Mouse (Mus musculus) forebrain, embryonic 16.5 days (tissue): ENCODE measurements around the gene Zfp692. TPM values are rescaled to one million over a fixed set of nuclear protein-coding genes. Genes with fewer than 3 reads are reported as not detected.
A peak's percentile ranks its signal among the peaks of the same experiment; 100 is the strongest.
"Not testable (repeated sequence)": the region's sequence is repeated elsewhere in the genome, so short reads cannot be mapped to it uniquely, and the experiment has no call there.

Experiments used
- ATAC-seq: fragments of 200-750 bp; cut with Nextera tagmentation; 2 replicates; pipeline ENCODE4 v1.8.0; 2017; ENCODE audit warnings: mild to moderate bottlenecking, moderate library complexity
- H3K27ac ChIP-seq: fragments of 300-500 bp; sonication (generic); 2 replicates; pipeline ENCODE4 v1.5.1; 2014; ENCODE audit warnings: low read length, control low read depth
- H3K27me3 ChIP-seq: fragments of 300-500 bp; sonication (generic); replicated peaks from 2 replicates; pipeline ENCODE4 v1.6.1; 2014; ENCODE audit warnings: low read length; ENCODE audit not compliant: control insufficient read depth, insufficient read depth
- H3K36me3 ChIP-seq: fragments of 300-500 bp; sonication (generic); 2 replicates; pipeline ENCODE4 v1.6.1; 2014; ENCODE audit not compliant: control insufficient read depth, insufficient read depth
- H3K4me1 ChIP-seq: fragments of 300-500 bp; sonication (generic); replicated peaks from 2 replicates; pipeline ENCODE4 v1.6.1; 2014; ENCODE audit warnings: low read length; ENCODE audit not compliant: control insufficient read depth, insufficient read depth
- H3K4me2 ChIP-seq: fragments of 300-500 bp; sonication (generic); 2 replicates; pipeline ENCODE4 v1.6.1; 2014; ENCODE audit warnings: mild to moderate bottlenecking, low read length, control low read depth
- H3K4me3 ChIP-seq: fragments of 300-500 bp; sonication (generic); replicated peaks from 2 replicates; pipeline ENCODE4 v1.5.1; 2014; ENCODE audit warnings: mild to moderate bottlenecking, low read length, control low read depth
- H3K9ac ChIP-seq: fragments of 300-500 bp; sonication (generic); replicated peaks from 2 replicates; pipeline ENCODE4 v1.6.1; 2014; ENCODE audit warnings: low read depth, low read length, control low read depth
- H3K9me3 ChIP-seq: fragments of 300-500 bp; sonication (generic); 2 replicates; pipeline ENCODE4 v1.6.1; 2016; ENCODE audit warnings: low read length; ENCODE audit not compliant: control insufficient read depth
- WGBS: fragments of 180-500 bp; shearing (Covaris S2); extraction: QIAGEN DNeasy Blood & Tissue Kit; methylation state at CpG from one replicate; pipeline ENCODE4 v1.1.7; 2014; 5-methylcytosine and 5-hydroxymethylcytosine counted together
- polyA plus RNA-seq: library from polyadenylated mRNA; unstranded; fragments of >200 nt; fragmentation: Nextera tagmentation; extraction: Ambion mirVana; gene quantifications from 2 replicates; pipeline ENCODE4 v1.2.1, GENCODE M21; 2015

Zfp692 gene
- polyA plus RNA-seq, 1 experiment from 2014 or later, result 42.9 TPM

DNA sequence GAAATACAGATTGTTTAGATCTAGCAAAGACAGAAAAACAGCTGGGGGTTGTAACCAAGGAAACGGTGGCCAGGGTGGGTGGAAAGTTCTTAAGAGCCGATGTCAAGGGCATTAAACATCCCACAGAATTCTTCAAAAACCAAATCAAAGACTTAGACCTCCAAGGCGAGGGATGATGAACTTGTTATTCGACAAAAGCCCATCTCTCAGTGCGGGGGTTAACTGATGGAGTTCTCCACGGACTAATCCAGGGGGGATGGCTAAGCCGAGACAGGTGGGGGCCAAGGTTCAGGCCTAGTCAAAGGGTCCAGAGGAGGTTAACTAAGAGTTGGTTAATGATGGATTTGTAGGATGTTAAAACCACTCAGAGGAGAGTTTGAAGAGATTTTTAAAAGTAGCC is 3.3 kb upstream of the Zfp692 start:
- Histone ChIP-seq H3K9ac (no peak overlapping the region), H3K27me3 (no peaks in the 10 kb centered on the region), H3K36me3 (no peaks in the 10 kb centered on the region), H3K4me3 (no peak overlapping the region), H3K4me2 (peak overlapping the region; percentile 27), H3K27ac (no peak overlapping the region), H3K9me3 (no peaks in the 10 kb centered on the region), H3K4me1 (peaks cover 17% of the 10 kb centered on the region)
- ATAC-seq, result no peak
- 9% methylated on average over 7 of the region's 7 CpGs for WGBS

DNA sequence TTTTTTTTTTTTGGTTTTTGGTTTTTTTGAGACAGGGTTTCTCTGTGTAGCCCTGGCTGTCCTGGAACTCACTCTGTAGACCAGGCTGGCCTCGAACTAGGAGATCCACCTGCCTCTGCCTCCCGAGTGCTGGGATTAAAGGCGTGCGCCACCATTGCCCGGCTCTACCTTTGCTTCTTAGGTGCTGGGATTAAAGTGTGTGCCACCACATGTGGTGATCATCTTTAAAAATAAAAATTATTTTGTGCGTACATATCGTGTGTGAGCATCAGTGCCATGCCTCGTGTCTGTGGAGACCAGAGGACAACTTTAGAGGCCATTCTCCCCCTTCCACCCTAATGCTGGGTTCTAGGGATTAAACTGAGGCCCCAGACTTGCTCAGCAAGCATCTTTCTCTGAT is 1.6 kb upstream of the Zfp692 start:
- not testable (repeated sequence) for H3K9ac ChIP-seq, ATAC-seq, H3K9me3 ChIP-seq, H3K4me2 ChIP-seq, H3K27me3 ChIP-seq, H3K27ac ChIP-seq, H3K36me3 ChIP-seq, H3K4me3 ChIP-seq
- 96% methylated on average over 8 of the region's 8 CpGs for WGBS
- peaks cover 17% of the 10 kb centered on the region for H3K4me1 ChIP-seq

DNA sequence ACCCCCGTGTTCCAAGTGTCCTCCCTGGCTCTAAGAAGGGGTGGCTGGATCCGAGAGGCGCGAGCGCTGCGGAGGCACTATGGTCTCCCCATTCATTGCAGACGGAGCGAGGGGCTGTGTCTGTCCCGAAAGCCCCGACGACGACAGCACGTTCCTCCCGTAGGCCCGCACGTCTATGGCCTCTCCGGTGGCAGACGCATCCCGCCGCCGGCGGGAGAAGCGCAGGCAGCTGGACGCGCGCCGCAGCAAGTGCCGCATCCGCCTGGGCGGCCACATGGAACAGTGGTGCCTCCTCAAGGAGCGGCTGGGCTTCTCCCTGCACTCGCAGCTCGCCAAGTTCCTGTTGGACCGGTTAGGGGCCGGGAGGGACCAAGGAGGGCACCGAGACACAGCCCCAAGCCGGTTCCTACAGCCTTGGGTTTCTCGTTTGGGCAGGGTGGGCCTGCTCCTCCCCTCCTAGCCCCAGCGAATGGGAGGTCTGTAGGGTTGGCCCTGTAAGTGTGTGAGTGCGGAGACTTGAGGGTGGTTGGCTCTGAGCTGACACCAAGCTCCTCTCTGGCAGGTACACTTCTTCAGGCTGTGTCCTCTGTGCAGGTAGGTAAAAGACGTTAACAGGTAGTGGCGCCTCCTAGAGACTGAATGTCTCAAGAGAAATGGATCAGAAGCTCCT is 677 bp downstream of the Zfp692 start:
- under 1% methylated on average over 42 of the region's 42 CpGs for WGBS
- ATAC-seq, result peak; percentile 29
- no peaks in the 10 kb centered on the region for H3K36me3 ChIP-seq

DNA sequence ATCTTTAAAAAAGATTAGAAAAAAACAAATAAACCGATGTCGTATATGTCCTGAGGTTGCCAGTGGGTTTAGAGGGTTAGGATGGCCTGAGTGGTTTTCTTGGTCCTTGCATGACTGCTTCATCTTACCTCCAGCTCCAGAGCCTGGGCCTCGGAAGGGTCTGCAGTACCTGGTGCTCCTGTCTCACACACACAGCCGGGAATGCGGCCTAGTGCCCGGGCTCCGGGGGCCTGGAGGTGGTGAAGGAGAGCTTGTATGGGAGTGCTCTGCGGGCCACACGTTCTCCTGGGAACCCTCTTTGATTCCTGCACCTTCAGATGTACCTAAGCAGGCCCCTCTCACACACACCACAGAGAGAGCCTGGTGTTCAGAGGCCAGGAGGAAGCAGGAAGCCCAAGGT is 1.8 kb downstream of the Zfp692 start:
- Histone ChIP-seq H3K4me2 (no peak overlapping the region), H3K9ac (no peak overlapping the region), H3K27ac (no peak overlapping the region), H3K27me3 (no peaks in the 10 kb centered on the region), H3K9me3 (no peaks in the 10 kb centered on the region), H3K36me3 (no peaks in the 10 kb centered on the region), H3K4me3 (no peak overlapping the region), H3K4me1 (peaks cover 15% of the 10 kb centered on the region)
- 94% methylated on average over 9 of the region's 9 CpGs for WGBS
- ATAC-seq, result no peak

More for the DNA sequence above, 677 bp downstream of the Zfp692 start:
- H3K27me3 ChIP-seq, result no peaks in the 10 kb centered on the region
- H3K4me1 ChIP-seq, result peaks cover 17% of the 10 kb centered on the region
- H3K4me2 ChIP-seq, result peak overlapping the region; percentile 97
- peak overlapping the region; percentile 73 for H3K9ac ChIP-seq
- peak overlapping the region; percentile 62 for H3K4me3 ChIP-seq
- peak overlapping the region; percentile 64 for H3K27ac ChIP-seq
- no peaks in the 10 kb centered on the region for H3K9me3 ChIP-seq

DNA sequence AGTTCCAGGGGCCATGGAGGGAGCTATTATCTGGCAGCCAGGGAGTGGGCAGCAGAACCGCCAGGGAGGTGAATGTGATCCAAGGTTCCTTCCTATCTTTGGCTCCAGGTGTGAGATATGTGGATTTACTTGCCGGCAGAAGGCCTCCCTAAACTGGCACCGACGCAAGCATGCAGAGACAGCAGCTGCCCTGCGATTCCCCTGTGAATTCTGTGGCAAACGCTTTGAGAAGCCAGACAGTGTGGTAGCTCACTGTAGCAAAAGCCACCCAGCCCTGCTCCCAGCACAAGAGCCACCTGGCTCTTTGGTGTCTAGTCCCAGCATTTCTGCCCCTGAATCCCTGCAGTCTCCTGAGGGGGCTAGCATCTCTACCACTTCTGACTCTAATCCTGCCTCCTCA is 7.2 kb downstream of the Zfp692 start:
- no peak overlapping the region for H3K9ac ChIP-seq
- no peaks in the 10 kb centered on the region for H3K4me1 ChIP-seq
- no peak overlapping the region for H3K4me2 ChIP-seq
- H3K9me3 ChIP-seq, result no peaks in the 10 kb centered on the region
- WGBS, result 69% methylated on average over 6 of the region's 6 CpGs
- no peak overlapping the region for H3K4me3 ChIP-seq
- H3K27ac ChIP-seq, result no peak overlapping the region
- ATAC-seq, result no peak
- H3K27me3 ChIP-seq, result no peaks in the 10 kb centered on the region
- peaks cover 7% of the 10 kb centered on the region for H3K36me3 ChIP-seq

DNA sequence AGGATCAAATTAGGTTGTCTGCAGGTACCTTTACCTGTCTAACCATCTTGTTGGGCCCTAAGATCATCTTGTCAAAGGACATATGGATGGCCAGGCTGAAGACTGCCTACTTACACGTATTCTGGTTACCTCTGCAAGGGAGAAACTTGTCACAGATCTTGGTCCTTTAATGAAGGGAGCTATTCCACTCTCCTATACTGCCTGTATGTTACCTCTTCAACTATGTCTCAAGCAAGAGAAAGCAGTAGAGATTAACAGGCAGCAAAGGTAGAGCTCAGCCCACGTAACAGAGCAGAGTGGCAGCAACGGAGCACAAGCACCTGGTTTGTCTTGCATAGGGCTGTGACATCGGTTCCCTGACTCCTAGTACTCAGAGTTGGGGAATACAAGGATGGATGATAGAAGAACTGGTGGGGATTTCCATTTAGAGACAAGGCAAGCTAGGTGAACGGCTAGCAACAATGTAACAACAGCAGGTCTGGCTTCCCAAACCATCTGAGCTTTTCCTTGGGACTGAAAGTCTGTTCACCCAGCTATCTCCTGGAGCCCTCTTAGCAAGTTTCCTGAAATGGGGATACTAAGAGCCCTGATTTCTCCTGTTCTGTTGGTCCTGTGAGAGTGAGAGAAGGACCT is 8.8 kb downstream of the Zfp692 start:
- Histone ChIP-seq H3K27me3 (no peaks in the 10 kb centered on the region), H3K9me3 (no peaks in the 10 kb centered on the region), H3K4me1 (no peaks in the 10 kb centered on the region), H3K27ac (no peak overlapping the region), H3K4me3 (no peak overlapping the region), H3K4me2 (no peak overlapping the region), H3K36me3 (peaks cover 10% of the 10 kb centered on the region), H3K9ac (no peak overlapping the region)
- WGBS, result 90% methylated on average over 5 of the region's 5 CpGs
- ATAC-seq, result no peak

DNA sequence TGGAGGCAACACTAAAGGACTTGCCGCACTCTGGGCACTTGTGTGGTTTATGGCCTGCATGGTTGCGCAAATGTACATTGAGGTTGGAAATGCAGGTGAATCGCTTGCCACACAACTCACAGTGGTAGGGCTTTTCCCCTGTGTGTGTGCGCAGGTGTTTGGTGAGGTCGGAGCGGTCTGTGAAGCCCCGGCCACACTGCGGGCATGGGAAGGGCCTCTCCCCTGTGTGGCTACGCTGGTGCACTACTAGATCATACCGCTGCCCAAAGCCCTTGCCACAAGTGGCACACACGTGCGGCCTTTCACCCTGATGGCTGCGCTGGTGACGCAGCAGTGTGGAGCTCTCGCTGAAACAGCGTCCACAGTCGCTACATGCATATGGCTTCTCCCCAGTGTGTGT is 9.5 kb downstream of the Zfp692 start:
- Histone ChIP-seq H3K27me3 (no peaks in the 10 kb centered on the region), H3K36me3 (peaks cover 10% of the 10 kb centered on the region), H3K9ac (no peak overlapping the region), H3K9me3 (no peaks in the 10 kb centered on the region), H3K4me1 (no peaks in the 10 kb centered on the region), H3K4me2 (no peak overlapping the region), H3K27ac (no peak overlapping the region), H3K4me3 (no peak overlapping the region)
- 87% methylated on average over 17 of the region's 17 CpGs for WGBS
- 0 out of 2 replicates have a peak, but pooled peaks have one; percentile 22 for ATAC-seq

DNA sequence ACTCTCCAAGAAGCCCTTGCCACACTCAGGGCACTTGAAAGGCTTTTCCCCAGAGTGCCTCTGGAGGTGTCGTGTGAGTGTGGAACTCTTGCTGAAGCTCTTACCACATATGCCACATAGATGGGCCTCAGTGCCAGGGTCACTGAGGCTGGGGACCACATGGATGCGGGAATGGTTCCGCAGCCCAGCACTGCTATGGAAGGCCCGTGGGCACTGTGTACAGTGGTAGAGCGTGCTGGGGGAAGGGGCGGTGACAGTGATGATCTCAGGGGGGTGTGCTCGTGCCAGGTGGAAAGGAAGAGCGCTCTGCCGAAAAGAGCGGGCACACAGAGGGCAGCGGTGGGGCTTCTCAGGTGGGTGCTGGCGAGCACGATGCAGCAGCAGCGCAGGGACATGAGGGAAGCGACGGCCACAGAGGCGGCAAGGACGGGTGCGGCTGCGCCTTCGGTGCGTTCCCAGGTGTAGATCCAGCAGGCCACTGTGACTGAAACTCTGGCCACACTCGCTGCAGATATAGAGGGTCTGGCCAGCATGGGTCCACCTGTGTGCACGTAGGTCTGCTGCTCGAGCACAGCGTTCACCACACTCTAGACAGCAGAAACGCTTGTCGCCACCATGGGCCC is 10.0 kb downstream of the Zfp692 start:
- WGBS, result 74% methylated on average over 28 of the region's 28 CpGs
- no peak overlapping the region for H3K4me3 ChIP-seq
- peaks cover 4% of the 10 kb centered on the region for H3K4me1 ChIP-seq
- no peaks in the 10 kb centered on the region for H3K27me3 ChIP-seq
- H3K4me2 ChIP-seq, result no peak overlapping the region
- H3K27ac ChIP-seq, result no peak overlapping the region
- 0 out of 2 replicates have a peak, but pooled peaks have one; percentile 5 for ATAC-seq
- no peaks in the 10 kb centered on the region for H3K9me3 ChIP-seq
- no peak overlapping the region for H3K9ac ChIP-seq
- H3K36me3 ChIP-seq, result peaks cover 10% of the 10 kb centered on the region

DNA sequence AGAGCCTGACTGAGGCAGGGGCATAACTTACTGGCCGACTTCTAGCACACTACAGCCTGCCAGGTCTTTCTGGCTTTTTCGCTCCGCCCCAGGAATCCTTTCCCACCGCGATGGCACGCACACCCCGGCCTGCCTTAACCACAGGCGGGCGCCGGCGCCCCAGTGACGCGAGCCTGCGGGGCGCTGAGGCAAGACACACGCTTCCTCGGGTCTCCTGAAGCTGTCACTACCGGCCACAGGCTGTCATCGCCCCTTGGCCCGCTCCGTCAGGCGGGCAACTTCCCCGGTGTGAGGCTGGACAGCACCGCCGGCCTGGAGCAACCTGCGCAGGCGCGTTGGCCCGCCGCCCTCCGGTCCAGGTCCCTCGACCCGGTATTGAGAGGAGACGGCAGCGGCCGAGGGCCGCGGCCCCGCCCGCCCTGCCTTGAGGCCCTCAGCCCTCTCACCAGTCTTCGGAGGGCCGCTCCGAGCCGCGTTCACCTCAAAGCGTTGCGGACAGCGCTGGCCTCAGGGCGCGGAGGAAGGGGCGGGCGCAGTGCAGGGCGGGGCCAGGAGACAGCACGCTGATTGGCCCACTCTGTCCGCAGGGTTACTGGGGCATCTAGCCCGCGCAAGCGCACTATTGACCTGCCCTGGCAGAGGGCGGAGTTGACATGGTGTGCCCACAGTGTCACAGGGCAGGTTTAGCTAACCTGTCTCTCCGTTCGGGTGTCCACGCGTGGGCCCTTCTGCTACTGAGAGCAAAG is 16.1 kb downstream of the Zfp692 start:
- H3K27ac ChIP-seq, result peak overlapping the region; percentile 95
- WGBS, result under 1% methylated on average over 62 of the region's 63 CpGs
- H3K4me2 ChIP-seq, result peak overlapping the region; percentile 86
- H3K27me3 ChIP-seq, result no peaks in the 10 kb centered on the region
- H3K4me3 ChIP-seq, result peak overlapping the region; percentile 81
- H3K9ac ChIP-seq, result peak overlapping the region; percentile 94
- no peaks in the 10 kb centered on the region for H3K9me3 ChIP-seq
- ATAC-seq, result peak; percentile 99
- peaks cover 22% of the 10 kb centered on the region for H3K4me1 ChIP-seq
- peaks cover 19% of the 10 kb centered on the region for H3K36me3 ChIP-seq
